8 mouse cellular contexts compared by ENCODE assay signal in the genomic region with DNA sequence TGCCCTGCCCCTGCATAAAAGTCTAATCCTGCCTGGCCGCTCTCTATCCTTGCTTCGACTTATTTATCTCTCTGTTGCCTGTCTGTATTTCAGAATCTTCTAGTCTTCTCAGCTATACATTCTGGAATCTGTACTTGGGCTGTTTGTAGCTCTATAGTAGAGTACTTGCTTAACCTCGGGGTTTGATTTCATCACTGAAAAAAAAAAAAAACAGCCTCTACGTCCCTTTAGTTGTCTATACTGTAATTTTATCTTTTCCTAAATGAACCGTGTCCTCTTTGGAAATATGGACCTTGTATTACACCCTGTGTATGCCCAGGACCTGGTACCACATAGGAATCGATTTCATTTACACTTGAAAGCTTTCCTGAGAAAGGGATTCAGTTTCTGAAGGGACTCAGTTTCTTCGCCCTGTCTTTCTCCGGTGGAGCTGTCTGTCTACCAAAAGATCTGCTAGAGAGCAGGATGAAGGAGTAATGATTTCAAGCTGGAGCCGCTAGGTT. TPM values are rescaled to one million over a fixed set of nuclear protein-coding genes. Genes with fewer than 3 reads are reported as not detected.
DNase-seq lines count a peak whose midpoint lies in the region; ATAC-seq and TF ChIP-seq lines count a peak whose summit lies in the region.

No protein-coding gene starts in this region.

- H3K27me3 ChIP-seq in kidney, embryonic 16.5 days (ENCODE audit: insufficient read depth, low read length): peaks cover 44% of the 10 kb centered on the region
- H3K27me3 ChIP-seq in embryonic facial prominence, embryonic 11.5 days (ENCODE audit: control insufficient read depth, insufficient read depth, low read length): peaks cover 6% of the 10 kb centered on the region; the same call in 1 of the 2 replicates
- H3K27me3 ChIP-seq in intestine, embryonic 15.5 days (replicated peaks): peaks cover 15% of the 10 kb centered on the region; the same call in 1 of the 2 replicates
- H3K27me3 ChIP-seq in midbrain, postnatal 0 days (ENCODE audit: insufficient read depth, low read length): peaks cover 19% of the 10 kb centered on the region; the same call in 1 of the 2 replicates

- TF ChIP-seq CTCF in midbrain, postnatal 0 days (IDR thresholded peaks at IDR 0.05): no peak

- H3K9me3 ChIP-seq in kidney, embryonic 16.5 days (ENCODE audit: low read length): no peaks in the 10 kb centered on the region
- no peaks in the 10 kb centered on the region for H3K9me3 ChIP-seq in embryonic facial prominence, embryonic 11.5 days (replicated peaks; ENCODE audit: control insufficient read depth, low read length)
- no peaks in the 10 kb centered on the region for H3K9me3 ChIP-seq in intestine, embryonic 15.5 days
- H3K9me3 ChIP-seq in midbrain, postnatal 0 days (ENCODE audit: low read length): no peaks in the 10 kb centered on the region

- H3K4me3 ChIP-seq in kidney, embryonic 16.5 days (ENCODE audit: low read length): peak overlapping the region; percentile 58
- H3K4me3 ChIP-seq in embryonic facial prominence, embryonic 11.5 days (ENCODE audit: low read depth, low read length): no peak overlapping the region; the same call in 1 of the 2 replicates
- H3K4me3 ChIP-seq in intestine, embryonic 15.5 days (replicated peaks): peak overlapping the region; percentile 44
- peak overlapping the region; percentile 42 for H3K4me3 ChIP-seq in midbrain, postnatal 0 days (ENCODE audit: low read depth, low read length)

- DNase-seq in kidney, adult 9 months: no peak
- DNase-seq in embryonic facial prominence, embryonic 11.5 days (ENCODE audit: low spot score): no peak
- no peak for DNase-seq in midbrain, postnatal 0 days (ENCODE audit: low spot score)
- DNase-seq in cerebellum, postnatal 4 days (ENCODE audit: low spot score in 2 of 2): no peak
- DNase-seq in retina, embryonic 14.5 days (ENCODE audit: low spot score): no peak
- DNase-seq in adrenal gland, postnatal 36 days: no peak

- peak overlapping the region; percentile 65 for H3K4me2 ChIP-seq in kidney, embryonic 16.5 days (replicated peaks; ENCODE audit: low read depth, low read length)
- 0 out of 2 replicates have a peak overlapping the region, but pooled peaks have one; percentile 1 for H3K4me2 ChIP-seq in embryonic facial prominence, embryonic 11.5 days (ENCODE audit: low read depth, low read length)
- peak overlapping the region; percentile 63 for H3K4me2 ChIP-seq in intestine, embryonic 15.5 days (replicated peaks)
- H3K4me2 ChIP-seq in midbrain, postnatal 0 days (ENCODE audit: low read depth, low read length, poor library complexity, severe bottlenecking): peak overlapping the region; percentile 56

- H3K36me3 ChIP-seq in kidney, embryonic 16.5 days (ENCODE audit: insufficient read depth, low read length): peaks cover 6% of the 10 kb centered on the region; the same call in 1 of the 2 replicates
- no peaks in the 10 kb centered on the region for H3K36me3 ChIP-seq in embryonic facial prominence, embryonic 11.5 days (replicated peaks; ENCODE audit: control insufficient read depth, insufficient read depth, low read depth, low read length)
- H3K36me3 ChIP-seq in intestine, embryonic 15.5 days: no peaks in the 10 kb centered on the region
- 0 out of 2 replicates have a peak, but pooled peaks cover 4% of the 10 kb centered on the region for H3K36me3 ChIP-seq in midbrain, postnatal 0 days (ENCODE audit: insufficient read depth, low read length)

- WGBS in kidney, embryonic 16.5 days: 44% methylated on average over 9 of the region's 9 CpGs
- 42% methylated on average over 9 of the region's 9 CpGs for WGBS in embryonic facial prominence, embryonic 11.5 days
- WGBS in intestine, embryonic 15.5 days: 40% methylated on average over 9 of the region's 9 CpGs
- 45% methylated on average over 9 of the region's 9 CpGs for WGBS in midbrain, postnatal 0 days

- H3K27ac ChIP-seq in kidney, embryonic 16.5 days (ENCODE audit: low read length): no peak overlapping the region
- no peak overlapping the region for H3K27ac ChIP-seq in embryonic facial prominence, embryonic 11.5 days (replicated peaks; ENCODE audit: low read depth, low read length)
- H3K27ac ChIP-seq in intestine, embryonic 15.5 days: no peak overlapping the region
- H3K27ac ChIP-seq in midbrain, postnatal 0 days (ENCODE audit: low read depth, low read length): no peak overlapping the region

- H3K4me1 ChIP-seq in kidney, embryonic 16.5 days (ENCODE audit: insufficient read depth, low read length): no peaks in the 10 kb centered on the region
- H3K4me1 ChIP-seq in embryonic facial prominence, embryonic 11.5 days (ENCODE audit: control insufficient read depth, insufficient read depth, low read length): no peaks in the 10 kb centered on the region
- H3K4me1 ChIP-seq in intestine, embryonic 15.5 days (replicated peaks): no peaks in the 10 kb centered on the region
- H3K4me1 ChIP-seq in midbrain, postnatal 0 days (ENCODE audit: insufficient read depth, low read length): no peaks in the 10 kb centered on the region

- no peak for ATAC-seq in kidney, embryonic 16.5 days (ENCODE audit: low FRiP score, low TSS enrichment)
- ATAC-seq in embryonic facial prominence, embryonic 11.5 days (replicated peaks; ENCODE audit: insufficient number of reproducible peaks, low FRiP score, low TSS enrichment, low read depth): peak; percentile 42; the same call in 1 of the 2 replicates
- peak; percentile 24; the same call in 1 of the 2 replicates for ATAC-seq in intestine, embryonic 15.5 days
- ATAC-seq in midbrain, postnatal 0 days (ENCODE audit: low FRiP score): no peak

- peak overlapping the region; percentile 47 for H3K9ac ChIP-seq in kidney, embryonic 16.5 days (replicated peaks; ENCODE audit: low read length)
- no peak overlapping the region for H3K9ac ChIP-seq in embryonic facial prominence, embryonic 11.5 days (replicated peaks; ENCODE audit: low read length)
- no peak overlapping the region for H3K9ac ChIP-seq in intestine, embryonic 15.5 days
- peak overlapping the region; percentile 42; the same call in 1 of the 2 replicates for H3K9ac ChIP-seq in midbrain, postnatal 0 days (replicated peaks; ENCODE audit: low read length, poor library complexity, severe bottlenecking)

RNA-seq across cellular contexts. Expression of gene Hsd17b10, which starts 0.4 kb away (rescaled TPM):
- polyA plus RNA-seq in kidney, embryonic 16.5 days (2015; fragmentation: Nextera tagmentation; extraction: Ambion mirVana): 228 and 251 TPM in 2 replicates
- polyA plus RNA-seq in embryonic facial prominence, embryonic 11.5 days (2014; fragmentation: Nextera tagmentation; extraction: Ambion mirVana): 242 and 246 TPM in 2 replicates
- 198 and 211 TPM in 2 replicates for polyA plus RNA-seq in intestine, embryonic 15.5 days (2015; fragmentation: Nextera tagmentation; extraction: Ambion mirVana)
- total RNA-seq in midbrain, postnatal 0 days (2014; rRNA removed): 51.1 and 62.8 TPM in 2 replicates
- 78.9 and 87.7 TPM in 2 replicates for polyA plus RNA-seq in midbrain, postnatal 0 days (2015; fragmentation: Nextera tagmentation; extraction: Ambion mirVana)
- 100 to 1,000 TPM; 155 to 192 TPM for total RNA-seq in adrenal gland, postnatal 36 days (2021)

RNA-seq across cellular contexts. Expression of gene Ribc1, which starts 14.9 kb away (rescaled TPM):
- 3.4 and 4.0 TPM in 2 replicates for polyA plus RNA-seq in kidney, embryonic 16.5 days (2015; fragmentation: Nextera tagmentation; extraction: Ambion mirVana)
- 5.7 and 5.9 TPM in 2 replicates for polyA plus RNA-seq in embryonic facial prominence, embryonic 11.5 days (2014; fragmentation: Nextera tagmentation; extraction: Ambion mirVana)
- 3.3 and 3.4 TPM in 2 replicates for polyA plus RNA-seq in intestine, embryonic 15.5 days (2015; fragmentation: Nextera tagmentation; extraction: Ambion mirVana)
- 0.33 TPM in 1 of 2 replicates, not detected in the other for total RNA-seq in midbrain, postnatal 0 days (2014; rRNA removed)
- 0.61 and 1.1 TPM in 2 replicates for polyA plus RNA-seq in midbrain, postnatal 0 days (2015; fragmentation: Nextera tagmentation; extraction: Ambion mirVana)
- 1 to 10 TPM; 1.5 to 3.2 TPM for total RNA-seq in adrenal gland, postnatal 36 days (2021)

RNA-seq across cellular contexts. Expression of gene Smc1a, which starts 15.0 kb away (rescaled TPM):
- 109 and 123 TPM in 2 replicates for polyA plus RNA-seq in kidney, embryonic 16.5 days (2015; fragmentation: Nextera tagmentation; extraction: Ambion mirVana)
- polyA plus RNA-seq in embryonic facial prominence, embryonic 11.5 days (2014; fragmentation: Nextera tagmentation; extraction: Ambion mirVana): 132 and 142 TPM in 2 replicates
- 89.3 and 92.5 TPM in 2 replicates for polyA plus RNA-seq in intestine, embryonic 15.5 days (2015; fragmentation: Nextera tagmentation; extraction: Ambion mirVana)
- total RNA-seq in midbrain, postnatal 0 days (2014; rRNA removed): 30.5 and 34.0 TPM in 2 replicates
- polyA plus RNA-seq in midbrain, postnatal 0 days (2015; fragmentation: Nextera tagmentation; extraction: Ambion mirVana): 48.9 and 51.7 TPM in 2 replicates
- total RNA-seq in adrenal gland, postnatal 36 days (2021): 10 to 100 TPM; 54.6 to 58.3 TPM

Comparison
In these comparisons a context has a peak if more than half of its experiments do, and no peak if none do; other contexts are left out.
1. ATAC-seq: peak in embryonic facial prominence, embryonic 11.5 days (single experiment) and intestine, embryonic 15.5 days (single experiment); none in kidney, embryonic 16.5 days (single experiment) and midbrain, postnatal 0 days (single experiment).
2. H3K4me2 ChIP-seq: peak in every context shown above with its lines; median percentile 65 in kidney, embryonic 16.5 days; 63 in intestine, embryonic 15.5 days; 56 in midbrain, postnatal 0 days; 1 in embryonic facial prominence, embryonic 11.5 days.
3. H3K9ac ChIP-seq: peak in kidney, embryonic 16.5 days (single experiment) and midbrain, postnatal 0 days (single experiment); none in embryonic facial prominence, embryonic 11.5 days (single experiment) and intestine, embryonic 15.5 days (single experiment).